Mouse (Mus musculus): Measurements from ENCODE around the gene Kifc5b.

- TF ChIP-seq POLR2A (IDR thresholded peaks at IDR 0.05; ENCODE audit: control insufficient read depth, extremely low read depth, insufficient read depth, low read length, poor library complexity) (no peak), CTCF (IDR thresholded peaks at IDR 0.05; ENCODE audit: borderline replicate concordance, control insufficient read depth, extremely low read depth, insufficient read depth, low read length, poor library complexity) (no peak)
These were observed 17.3 kb downstream of the Kifc5b start for GRCm38 (mm10) chr17:26933885-26934827.
